Mouse (Mus musculus) ES-Bruce4 (cell line): ENCODE measurements around the gene Stxbp4.

Source experiments
- CTCF ChIP-seq: IDR thresholded peaks from one replicate; pipeline ENCODE4 v1.8.1; 2011; ENCODE audit warnings: low read depth, low read length
- POLR2A ChIP-seq: IDR thresholded peaks from one replicate; pipeline ENCODE4 v1.8.1; 2011; ENCODE audit warnings: low read length; ENCODE audit not compliant: insufficient read depth

DNA sequence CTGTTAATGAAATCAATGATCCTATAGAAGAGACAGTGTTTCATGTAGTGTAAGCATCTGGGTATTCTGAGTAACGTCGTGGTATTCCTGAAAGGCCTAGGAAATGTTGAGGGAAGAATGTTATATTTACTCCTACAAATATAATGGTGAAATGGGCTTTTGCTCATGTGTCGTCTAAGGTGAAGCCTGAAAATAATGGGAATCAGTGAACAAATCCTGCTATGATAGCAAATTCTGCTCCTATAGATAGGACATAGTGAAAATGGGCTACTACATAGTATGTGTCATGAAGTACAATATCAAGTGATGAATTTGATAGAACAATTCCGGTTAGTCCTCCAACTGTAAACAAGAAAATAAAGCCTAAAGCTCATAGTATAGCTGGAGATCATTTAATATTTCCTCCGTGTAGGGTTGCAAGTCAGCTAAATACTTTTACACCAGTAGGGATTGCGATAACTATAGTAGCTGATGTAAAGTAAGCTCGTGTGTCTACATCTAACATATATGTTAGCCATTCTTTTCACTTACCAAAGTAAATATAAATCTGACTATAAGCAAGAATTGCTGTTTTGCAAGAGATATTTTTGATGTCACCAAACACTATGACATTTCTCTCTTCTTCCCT, 99.1 kb downstream of the Stxbp4 start:
- TF ChIP-seq CTCF: no peak
- no peak for TF ChIP-seq POLR2A
